Mouse (Mus musculus): ENCODE measurements around the gene Csnk1g1.

Csnk1g1 gene

DNA sequence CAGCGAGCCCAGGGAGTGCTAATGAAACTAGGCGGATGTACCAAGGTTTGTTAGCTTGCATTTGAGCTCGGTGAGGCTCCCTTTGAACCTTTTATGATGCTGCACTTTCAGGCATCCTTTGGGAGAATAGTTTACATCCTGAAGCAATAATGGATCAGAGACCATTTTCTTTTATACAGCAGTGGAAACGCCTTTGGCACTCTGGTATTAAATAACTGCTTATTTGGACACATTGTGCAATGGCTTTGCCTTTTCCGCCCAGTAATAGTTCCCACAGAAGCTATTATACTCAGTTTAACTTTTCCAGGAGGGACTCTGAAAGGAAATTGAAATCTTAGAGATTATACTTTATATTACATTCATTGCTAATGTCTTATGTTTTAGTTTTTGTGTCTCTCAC is 90.2 kb downstream of the Csnk1g1 start:
- DNase-seq: no peak

DNA sequence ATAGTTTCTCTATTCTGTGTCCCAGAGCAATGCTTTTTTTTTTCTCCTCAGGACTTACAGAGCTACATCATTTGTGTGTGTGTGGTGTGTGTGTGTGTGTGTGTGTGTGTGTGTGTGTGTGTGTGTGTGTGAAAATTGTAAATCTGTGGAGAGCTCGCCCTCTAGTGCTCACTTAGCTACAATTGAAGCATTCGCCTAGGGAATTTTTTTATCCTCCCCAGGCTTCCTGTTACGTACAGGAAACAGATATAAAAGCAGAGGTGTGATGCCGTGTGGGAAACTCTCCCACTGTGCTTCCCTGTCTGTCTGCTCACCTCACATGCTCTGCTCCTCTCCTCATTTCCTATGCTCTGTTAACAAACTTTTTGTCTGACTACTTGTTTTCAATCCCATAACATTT is 95.7 kb downstream of the Csnk1g1 start:
- DNase-seq: peak; percentile 42

DNA sequence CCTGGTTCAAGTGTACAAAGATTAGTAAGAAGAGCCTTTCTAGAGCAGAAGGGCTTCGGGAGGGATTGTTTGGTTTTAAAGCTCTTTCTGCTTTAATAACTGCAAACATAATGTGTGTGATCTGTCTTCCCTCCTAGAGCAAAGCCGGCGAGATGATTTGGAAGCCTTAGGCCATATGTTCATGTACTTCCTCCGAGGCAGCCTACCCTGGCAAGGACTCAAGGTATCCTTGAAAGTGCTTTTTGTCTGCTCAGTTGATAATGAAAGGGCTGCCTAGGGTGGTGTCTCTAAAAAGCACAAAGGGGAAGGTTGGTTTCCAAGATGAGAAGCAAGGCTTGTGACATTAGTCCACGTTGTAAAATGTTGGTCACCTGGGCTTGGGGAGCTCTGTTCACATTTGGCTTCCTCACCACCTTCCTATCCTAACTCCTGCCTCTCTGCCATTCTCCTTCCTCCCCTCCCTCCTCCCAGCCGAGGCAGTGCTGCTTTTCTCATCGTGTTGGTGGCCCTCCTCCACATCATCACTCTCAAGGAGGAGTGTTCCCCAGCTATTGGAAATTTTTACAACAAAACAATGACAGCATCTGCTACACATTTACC is 99.0 kb downstream of the Csnk1g1 start:
- peak; percentile 35 for DNase-seq

DNA sequence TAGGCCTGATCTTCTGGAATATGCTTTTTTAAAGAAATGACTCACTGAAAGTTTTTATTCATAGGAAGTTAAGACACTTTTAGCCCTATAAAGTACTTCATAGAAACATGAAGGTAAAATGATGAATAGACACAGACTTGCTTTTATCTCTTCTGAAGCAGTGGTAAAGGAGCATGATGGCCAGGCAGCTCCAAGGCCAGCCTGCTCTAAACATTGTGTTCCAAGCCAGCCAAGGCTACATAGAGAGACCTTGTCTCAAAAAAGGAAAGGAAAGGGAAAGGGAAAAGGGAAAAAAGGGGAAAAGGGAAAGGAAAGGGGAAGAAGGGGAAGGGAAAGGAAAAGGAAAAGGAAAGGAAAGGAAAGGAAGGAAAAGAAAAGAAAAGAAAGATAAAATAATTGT is 111.9 kb downstream of the Csnk1g1 start:
- DNase-seq: no peak

DNA sequence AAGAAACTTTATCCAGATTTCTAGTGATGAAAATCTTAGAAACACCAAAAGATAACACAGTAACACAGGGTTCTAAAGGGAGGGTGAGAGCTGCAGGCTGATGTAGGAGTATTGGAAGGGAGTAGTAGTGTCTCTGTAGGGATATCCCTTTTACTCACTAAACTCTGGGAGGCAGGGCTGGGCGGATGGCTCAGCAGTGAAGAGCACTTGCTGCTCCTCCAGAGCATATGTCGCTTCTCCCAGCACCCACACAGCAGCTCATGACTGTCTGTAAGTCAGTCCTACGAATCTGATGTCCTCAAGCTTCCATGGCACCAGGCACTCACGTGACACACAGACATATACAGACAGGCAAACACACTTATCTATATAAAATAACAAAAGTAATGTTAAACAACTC is 129.4 kb downstream of the Csnk1g1 start:
- no peak for DNase-seq

DNA sequence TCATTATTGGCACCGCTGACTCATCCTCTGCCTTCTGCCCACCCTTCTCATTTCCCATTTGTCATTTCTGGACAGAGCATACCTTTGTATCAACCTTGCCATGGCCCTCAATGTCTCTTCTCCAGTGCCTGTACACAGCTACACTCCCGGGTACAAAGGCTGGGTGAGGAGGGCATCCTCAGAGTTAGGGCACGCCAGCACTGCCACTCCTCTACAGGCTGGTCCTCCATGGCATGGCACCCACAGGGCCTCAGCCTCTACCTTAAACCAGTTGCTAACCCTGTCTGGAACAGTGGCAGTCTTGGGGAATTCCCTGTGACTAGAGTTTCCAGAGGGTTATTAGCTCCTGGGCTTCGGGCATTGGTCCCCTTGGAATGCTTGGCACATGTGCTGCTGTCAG is 129.9 kb downstream of the Csnk1g1 start:
- DNase-seq: no peak

DNA sequence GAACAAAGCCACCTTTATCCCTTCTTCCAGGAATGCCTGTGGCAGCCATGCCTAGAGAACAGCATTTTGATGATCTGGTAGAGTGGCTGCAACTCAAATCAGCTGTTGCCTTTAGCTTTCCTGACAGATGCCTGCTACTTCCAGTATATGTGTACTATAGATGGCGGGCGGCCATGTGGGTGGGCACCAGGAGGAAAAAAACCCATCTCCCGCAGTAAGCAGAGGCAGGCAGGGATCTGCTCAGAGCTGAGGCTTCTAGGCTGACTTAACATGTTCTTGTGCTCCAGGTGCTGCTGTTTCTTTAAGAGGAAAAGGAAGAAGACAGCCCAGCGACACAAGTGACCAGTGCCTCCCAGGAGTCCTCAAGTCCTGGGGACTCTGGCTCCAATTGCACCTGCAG is 130.6 kb downstream of the Csnk1g1 start:
- DNase-seq: peak; percentile 31

DNA sequence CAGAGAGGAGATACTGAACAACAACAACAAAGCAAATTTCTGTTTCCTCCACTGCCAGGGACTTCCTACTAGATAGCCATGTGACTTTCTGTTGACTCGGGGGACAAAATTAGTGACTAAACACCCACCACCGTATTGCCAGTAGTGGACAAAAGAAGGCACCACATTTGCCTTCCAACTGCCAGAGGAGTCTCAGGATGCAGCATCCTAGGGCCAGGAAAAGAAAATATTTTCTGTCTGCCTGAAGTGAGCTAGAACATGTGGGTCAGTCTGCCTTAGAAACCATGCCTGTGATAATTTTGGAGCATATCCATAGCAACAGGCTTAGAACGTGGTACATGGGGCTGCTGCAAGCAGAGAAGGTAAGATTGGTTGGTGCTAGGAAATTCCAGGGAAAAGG is 132.1 kb downstream of the Csnk1g1 start:
- DNase-seq: no peak

DNA sequence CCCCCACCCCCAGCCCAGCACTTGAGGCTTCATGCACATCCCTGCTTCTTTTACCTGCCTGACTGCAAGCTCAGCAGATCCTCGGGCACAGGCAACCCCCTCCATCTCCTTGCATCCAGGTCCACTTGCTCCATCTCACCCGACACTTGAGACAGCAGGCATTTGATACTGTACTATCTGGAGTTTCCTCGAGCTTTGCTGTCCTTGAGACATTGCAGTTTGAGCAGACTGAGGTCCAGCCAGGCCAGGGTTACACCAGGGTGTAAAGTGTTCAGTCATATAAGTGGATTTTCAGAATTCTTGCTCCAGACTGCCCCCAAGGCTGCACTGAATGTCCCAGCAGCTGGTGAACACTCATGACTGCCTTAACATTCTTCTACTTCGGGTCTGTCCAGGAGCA is 133.6 kb downstream of the Csnk1g1 start:
- DNase-seq: no peak

DNA sequence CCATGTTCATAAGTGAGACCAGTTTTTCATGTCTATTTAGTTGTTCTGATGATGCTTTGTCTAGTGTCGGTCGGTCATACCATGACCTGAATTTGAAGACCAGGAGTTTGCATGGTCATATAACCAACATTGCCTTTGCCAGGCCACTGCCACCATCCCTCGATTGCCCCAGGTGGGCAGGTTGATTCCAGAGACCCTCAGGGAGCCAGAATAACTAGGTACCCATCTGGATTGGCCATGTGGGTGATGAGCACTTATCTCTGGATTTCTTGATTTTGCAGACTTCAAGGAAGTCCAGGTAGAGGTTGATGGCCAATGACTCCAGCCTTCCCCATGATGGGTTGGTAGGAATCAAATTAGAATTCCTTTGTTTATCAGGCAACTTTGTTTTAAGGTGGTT is 134.5 kb downstream of the Csnk1g1 start:
- no peak for DNase-seq

DNA sequence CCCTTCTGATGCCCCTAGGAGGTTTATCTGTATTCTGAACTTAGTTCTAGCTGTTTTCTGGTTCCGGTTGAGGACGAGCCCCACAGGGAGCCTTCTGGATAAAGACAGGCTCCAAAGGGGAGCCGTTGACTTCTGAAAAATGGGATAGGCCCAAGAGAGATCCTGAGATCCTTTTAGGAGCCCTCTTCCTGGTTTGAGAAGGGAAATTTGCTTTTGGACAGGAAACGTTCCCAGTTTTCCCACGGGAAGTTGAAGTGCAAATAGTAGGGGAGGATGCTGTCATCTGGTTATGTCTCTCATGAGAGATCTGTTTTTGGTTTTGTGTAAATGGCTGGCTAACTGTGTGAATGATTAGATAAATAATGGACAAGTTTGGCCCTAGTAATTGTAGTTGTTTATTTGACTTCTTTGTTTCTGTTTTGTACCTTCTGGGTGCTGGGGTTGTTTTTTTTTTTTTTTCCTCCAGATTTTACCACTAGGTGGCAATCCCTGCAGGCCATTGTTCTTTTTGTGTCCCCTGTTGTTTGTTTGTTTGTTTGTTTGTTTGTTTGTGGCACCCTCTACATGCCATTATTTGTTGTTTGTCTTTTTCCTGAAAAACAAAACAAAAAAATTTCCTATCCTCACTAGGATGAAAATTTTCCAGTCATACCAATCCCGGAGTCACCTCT is 141.3 kb downstream of the Csnk1g1 start:
- no peak for DNase-seq

DNA sequence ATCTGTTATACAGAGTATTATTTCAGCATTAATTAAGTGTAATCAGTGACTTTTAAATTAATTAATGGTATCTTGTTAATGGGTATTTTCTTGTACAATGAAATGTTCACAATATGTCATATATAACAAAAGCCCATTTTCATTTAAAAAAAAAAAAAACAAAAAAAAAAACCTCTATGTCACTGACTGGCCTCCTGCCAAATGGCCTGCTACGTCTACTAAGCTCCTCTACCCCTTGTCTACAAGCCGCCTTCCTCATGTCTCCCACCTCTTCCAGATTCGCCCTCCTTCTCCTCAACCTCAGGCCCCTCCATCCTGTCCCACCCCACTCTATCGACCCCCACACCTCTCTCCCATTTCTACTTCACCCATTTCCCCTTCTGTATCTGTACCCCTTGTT is 142.8 kb downstream of the Csnk1g1 start:
- DNase-seq: no peak

DNA sequence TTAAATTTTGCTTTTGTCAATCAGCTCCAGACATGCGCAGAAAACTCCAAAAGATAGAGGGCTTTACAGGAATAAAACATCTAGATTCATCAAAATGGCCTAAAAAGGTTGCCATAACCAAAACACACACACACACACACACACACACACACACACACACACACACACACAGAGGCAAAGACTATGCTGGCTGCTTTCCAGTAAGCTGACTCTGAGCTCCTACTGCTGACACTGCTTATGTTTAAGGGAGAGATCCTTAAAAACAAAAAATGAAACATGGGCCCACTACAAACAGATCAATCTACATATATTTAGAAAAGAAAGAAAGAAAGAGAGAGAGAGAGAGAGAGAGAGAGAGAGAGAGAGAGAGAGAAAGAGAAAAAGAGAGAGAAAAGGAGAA is 144.0 kb downstream of the Csnk1g1 start:
- DNase-seq: no peak

DNA sequence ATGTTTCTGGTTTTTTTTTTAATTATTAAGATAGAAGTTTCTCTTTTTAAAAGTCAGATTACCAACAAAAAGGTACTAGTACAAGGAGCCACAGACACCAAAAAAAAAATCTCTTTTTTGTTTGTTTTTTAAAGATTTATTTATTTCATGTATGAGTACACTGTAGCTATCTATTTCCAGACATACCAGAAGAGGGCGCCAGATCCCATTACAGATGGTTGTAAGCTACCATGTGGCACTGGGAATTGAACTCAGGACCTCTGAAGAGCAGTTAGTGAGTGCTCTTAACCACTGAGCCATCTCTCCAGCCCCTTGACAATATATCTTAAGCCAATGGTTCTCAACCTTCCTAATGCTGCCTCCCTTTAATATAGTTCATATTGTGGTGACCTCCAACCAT is 144.9 kb downstream of the Csnk1g1 start:
- no peak for DNase-seq

DNA sequence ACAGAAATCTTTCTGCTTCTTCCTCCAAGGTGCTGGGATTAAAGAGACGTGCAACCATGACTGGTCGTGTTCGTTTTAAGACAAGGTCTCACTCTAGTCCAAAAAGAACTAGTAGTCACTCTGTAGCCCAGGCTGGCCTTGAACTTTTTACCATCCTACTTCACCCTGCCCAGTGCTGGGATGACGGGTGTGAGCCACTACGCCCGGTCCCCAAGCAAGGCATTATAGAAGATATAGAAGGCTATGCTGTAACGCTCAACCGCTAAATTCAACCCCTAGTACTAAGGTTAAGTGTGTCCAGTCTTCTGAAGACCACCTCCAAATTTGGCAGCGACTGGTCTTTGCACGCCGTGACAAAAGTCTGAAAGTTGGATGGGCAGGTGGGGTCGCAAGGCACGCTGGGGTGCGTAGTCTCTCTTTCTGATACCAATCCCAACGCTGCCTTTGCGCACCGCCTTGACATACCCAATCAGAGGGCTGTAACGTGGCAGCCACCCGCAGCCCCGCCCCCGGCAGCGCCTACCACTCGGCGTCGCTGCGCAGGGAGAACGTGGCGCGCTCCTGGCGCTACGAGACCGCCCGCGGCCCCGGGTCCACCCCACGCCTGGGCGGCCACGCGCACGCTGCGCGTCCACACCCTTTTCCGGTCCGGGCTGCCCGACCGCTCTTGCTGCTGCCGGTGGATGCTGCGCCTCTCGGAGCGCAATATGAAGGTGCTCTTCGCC is 151.0 kb downstream of the Csnk1g1 start, which contains the start of gene Ppib:
TSS of gene Ppib (plus strand) at position 640 of the 725 bp plus-strand sequence.
- peak; percentile 97 for DNase-seq

DNA sequence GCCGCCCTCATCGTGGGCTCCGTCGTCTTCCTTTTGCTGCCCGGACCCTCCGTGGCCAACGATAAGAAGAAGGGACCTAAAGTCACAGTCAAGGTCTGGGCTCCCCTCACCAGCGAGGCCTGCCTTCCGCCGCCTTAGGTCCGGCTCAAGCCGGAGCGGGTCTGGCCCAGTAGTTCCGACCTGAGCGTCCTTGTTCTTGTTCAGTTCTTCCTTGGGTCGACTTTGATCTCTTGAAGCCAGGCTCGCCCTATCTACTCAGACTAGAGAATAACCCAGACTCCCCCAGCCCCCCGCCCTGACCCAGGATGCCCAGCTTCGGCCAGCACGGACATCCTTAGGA is 151.6 kb downstream of the Csnk1g1 start:
- DNase-seq: no peak

DNA sequence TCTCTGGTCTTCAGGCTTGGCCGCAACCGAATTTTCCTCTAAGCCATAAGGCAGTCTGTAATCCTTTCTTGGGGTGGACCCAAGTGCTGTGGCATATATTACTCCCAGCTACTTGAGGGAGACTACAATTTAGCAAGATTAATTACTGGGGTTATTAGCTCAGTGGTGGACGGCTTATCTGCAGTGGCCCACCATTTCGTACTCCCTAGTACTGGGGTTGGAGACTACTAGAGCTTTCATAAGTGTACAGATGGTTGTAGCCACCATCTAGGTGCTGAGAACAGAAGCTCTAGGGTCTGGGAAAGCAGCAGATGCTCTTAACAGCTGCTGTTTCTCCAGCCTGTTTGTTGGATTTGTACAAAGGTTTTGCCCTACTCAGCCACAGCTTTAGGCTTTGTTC is 152.3 kb downstream of the Csnk1g1 start:
- DNase-seq: no peak

DNA sequence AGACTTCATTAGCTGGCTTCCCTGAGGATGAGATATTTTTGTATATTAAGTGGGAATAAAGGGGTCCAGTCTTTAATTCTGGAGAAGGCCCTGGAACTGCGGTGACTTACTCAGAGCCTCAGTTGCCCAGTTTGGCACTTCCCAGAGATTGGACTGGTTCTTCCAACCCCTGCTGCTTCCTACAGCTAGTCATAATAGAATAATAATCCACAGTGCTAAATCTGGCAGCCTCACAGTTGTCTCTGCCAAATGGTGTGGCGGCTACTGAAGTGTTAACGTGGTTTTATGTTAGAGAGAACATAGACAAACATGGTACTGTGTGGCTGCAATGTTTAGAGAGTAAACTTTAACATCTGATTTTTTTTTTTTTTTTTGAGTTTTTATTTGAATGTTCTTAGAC is 152.9 kb downstream of the Csnk1g1 start:
- no peak for DNase-seq

DNA sequence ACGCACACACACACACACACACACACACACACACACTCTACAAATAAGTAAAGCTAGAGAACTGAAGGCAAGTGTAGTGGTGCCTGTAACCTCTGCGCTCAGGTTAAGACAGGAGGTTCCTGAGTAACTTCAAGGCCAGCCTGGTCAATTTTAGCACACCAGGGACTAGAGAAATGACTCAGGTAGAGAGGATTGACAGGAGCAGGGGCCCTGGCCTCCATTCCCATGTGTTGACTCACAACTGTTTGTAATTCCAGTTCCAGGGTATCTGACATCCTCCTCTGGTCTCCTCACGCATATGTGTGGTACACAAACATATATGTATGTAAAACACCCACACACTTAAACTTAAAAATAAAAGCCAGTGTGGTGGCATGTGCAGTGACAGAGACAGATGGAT is 154.7 kb downstream of the Csnk1g1 start:
- no peak for DNase-seq

DNA sequence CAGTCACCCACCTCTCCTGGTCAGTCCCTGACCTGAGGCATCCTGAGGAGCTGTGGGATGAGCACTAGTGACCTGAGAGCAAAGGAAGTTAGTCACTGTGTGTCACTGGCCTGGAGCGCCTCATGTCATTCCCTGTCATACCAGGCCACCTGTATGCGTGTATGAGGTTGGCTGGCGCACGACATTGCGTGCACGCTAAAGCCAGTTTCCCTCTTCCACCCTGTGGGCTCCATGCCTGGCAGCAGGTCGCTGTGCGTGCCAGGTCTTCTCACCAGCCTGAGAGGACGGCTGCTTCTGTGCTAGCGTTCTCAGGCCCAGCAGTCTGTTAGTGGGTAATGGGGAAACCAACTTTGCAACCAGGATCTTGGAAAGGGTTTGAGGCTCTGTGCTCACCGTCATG is 155.6 kb downstream of the Csnk1g1 start:
- DNase-seq: no peak

DNA sequence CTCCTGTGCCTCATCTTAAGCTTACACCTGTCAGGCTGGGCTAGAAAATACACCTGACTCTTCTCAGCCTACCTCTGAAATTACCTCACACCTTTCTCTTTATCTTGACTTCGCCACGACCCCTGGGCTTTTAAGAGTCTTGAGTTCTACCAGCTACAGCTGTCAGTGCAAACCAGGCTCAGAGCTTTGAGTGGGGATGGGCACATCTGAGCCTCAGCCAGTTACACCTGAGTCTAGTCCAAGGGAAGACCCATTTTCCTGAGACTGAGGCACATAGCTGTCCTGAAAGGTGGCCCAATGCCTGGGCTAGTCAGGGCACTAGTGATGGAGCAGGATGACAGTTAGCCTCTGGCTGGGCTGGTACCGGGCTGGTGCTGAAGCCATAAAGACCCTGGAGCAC is 158.1 kb downstream of the Csnk1g1 start:
- no peak for DNase-seq

DNA sequence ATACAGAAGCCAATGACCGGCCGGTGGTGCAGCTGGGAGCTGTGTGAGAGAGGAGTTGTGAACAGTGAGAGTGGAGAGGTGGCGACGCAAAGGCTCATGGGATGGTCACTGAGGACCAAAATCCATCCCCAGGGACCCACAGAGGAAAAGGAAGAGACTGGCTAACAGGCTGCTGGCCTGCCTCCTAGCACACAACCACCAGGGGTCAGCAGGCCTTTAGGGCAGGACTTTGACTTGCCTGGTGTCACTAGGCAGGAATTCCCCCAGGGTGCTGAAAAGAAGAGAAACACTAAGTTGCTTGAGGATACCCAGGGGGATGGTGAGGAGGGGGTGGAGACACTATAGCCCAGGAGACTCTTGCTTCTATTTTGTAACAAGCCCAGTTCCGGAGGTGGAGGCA is 158.8 kb downstream of the Csnk1g1 start:
- peak; percentile 44 for DNase-seq

DNA sequence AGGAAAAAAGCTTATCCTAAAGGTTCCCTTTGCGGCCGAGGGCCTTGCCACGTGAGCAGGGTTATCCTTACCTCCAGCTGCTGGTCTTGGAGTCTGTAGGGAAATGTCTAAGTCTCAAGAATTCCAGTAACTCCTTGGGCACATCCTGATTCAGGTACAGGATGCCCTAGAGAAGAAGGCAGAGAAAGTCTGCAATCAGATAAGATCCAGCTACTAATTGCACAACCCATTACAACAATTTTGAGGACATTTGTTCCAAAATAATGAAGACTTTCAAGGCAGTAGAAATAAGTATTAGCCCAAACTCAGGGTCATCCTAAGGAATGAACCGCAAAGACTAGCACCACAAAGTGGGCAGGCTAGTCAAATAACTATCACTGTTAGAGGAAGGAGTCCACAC is 159.3 kb downstream of the Csnk1g1 start:
- DNase-seq: no peak

DNA sequence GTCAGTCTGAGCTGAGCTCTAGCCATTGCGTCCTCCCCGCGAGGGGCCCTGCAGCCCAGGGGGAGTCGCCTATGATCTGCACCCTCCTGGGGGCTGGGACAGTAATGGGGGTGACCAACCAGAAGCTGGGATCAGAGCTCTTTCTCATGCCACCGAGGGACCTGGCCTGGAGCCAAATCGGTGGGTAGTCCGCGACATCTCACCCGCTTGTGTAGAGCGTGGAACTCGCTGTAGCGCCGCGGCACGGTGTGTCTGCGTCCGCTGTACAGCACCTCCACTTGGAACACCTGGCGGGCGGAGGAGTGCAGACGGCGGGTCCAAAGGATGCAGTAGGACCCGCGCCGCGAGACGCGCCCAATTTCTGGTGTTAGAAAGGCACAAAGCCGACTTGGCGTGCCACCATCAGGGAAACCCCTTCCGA is 160.3 kb downstream of the Csnk1g1 start:
- peak; percentile 51 for DNase-seq

DNA sequence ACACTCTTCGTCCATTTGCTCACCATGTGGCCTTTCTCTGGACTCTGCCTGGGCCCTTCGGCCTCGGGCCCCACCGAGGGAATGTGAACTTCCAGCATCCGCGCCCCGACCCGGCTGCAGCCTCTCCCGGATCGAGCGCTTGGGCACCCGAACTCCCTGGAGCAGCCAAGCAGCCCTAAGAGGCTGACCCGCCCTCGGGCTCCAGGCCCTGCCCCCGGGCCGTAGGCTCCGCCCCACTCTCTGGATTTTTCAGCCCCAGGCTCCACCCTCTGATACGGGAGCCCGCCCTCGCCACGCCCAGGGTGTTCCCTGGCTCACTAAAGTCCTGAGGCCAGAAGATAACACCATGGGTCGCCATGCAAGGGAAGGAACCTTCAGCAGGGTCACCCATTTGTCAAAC is 160.9 kb downstream of the Csnk1g1 start, which contains the start of gene Snx22:
TSS of gene Snx22 (minus strand) at position 137 of the 400 bp plus-strand sequence.
- DNase-seq: peak; percentile 63
